In genomic region chr7:37369698-37370097, GRCm38 (mm10) we compare ENCODE assay signal across 10 mouse cellular contexts.
A peak's percentile ranks its signal among the peaks of the same experiment; 100 is the strongest.
DNase-seq lines count a peak whose midpoint lies in the region; ATAC-seq lines count a peak whose summit lies in the region.
"Had no signal": no experiment of that assay in that cellular context is flagged by ENCODE, and none has a peak within 500 bp of the region (broad histone marks: within the 10 kb centered on the region; RNA-seq: fewer than 3 reads in every experiment).

No protein-coding gene starts in this region.

- H3K36me3 ChIP-seq in hindbrain, embryonic 10.5 days = no peaks in the 10 kb centered on the region
- H3K36me3 ChIP-seq in hindbrain, embryonic 13.5 days = no peaks in the 10 kb centered on the region
- no peaks in the 10 kb centered on the region for H3K36me3 ChIP-seq in neural tube, embryonic 11.5 days (ENCODE audit: control insufficient read depth, insufficient read depth, low read length)
- no peaks in the 10 kb centered on the region for H3K36me3 ChIP-seq in neural tube, embryonic 15.5 days
- H3K36me3 ChIP-seq in embryonic facial prominence, embryonic 10.5 days (replicated peaks) = no peaks in the 10 kb centered on the region
- H3K36me3 ChIP-seq: midbrain, embryonic 12.5 days had no signal

- H3K9ac ChIP-seq in hindbrain, embryonic 13.5 days = no peak overlapping the region
- no peak overlapping the region for H3K9ac ChIP-seq in neural tube, embryonic 11.5 days (ENCODE audit: low read length)
- no peak overlapping the region for H3K9ac ChIP-seq in neural tube, embryonic 15.5 days (replicated peaks)
- H3K9ac ChIP-seq: midbrain, embryonic 12.5 days had no signal

- 27% methylated on average over 4 of the region's 4 CpGs for WGBS in hindbrain, embryonic 10.5 days
- 35% methylated on average over 4 of the region's 4 CpGs for WGBS in hindbrain, embryonic 13.5 days
- WGBS in neural tube, embryonic 11.5 days = 29% methylated on average over 4 of the region's 4 CpGs
- WGBS in neural tube, embryonic 15.5 days = 49% methylated on average over 4 of the region's 4 CpGs
- 30% methylated on average over 4 of the region's 4 CpGs for WGBS in embryonic facial prominence, embryonic 10.5 days

- H3K27ac ChIP-seq in hindbrain, embryonic 10.5 days = no peak overlapping the region
- no peak overlapping the region for H3K27ac ChIP-seq in hindbrain, embryonic 13.5 days
- H3K27ac ChIP-seq in neural tube, embryonic 11.5 days (ENCODE audit: low read depth, low read length) = no peak overlapping the region
- H3K27ac ChIP-seq in neural tube, embryonic 15.5 days (replicated peaks) = no peak overlapping the region
- no peak overlapping the region for H3K27ac ChIP-seq in embryonic facial prominence, embryonic 10.5 days (replicated peaks)
- H3K27ac ChIP-seq: midbrain, embryonic 12.5 days had no signal

- H3K4me3 ChIP-seq in hindbrain, embryonic 10.5 days = no peak overlapping the region
- H3K4me3 ChIP-seq in hindbrain, embryonic 13.5 days = no peak overlapping the region
- no peak overlapping the region for H3K4me3 ChIP-seq in neural tube, embryonic 11.5 days (ENCODE audit: low read depth, low read length)
- no peak overlapping the region for H3K4me3 ChIP-seq in neural tube, embryonic 15.5 days (replicated peaks)
- H3K4me3 ChIP-seq in embryonic facial prominence, embryonic 10.5 days = no peak overlapping the region
- H3K4me3 ChIP-seq: midbrain, embryonic 12.5 days had no signal

- peak; percentile 57 for DNase-seq in hindbrain, embryonic 10.5 days (ENCODE audit: low spot score)
- peak; percentile 58 for DNase-seq in neural tube, embryonic 11.5 days (ENCODE audit: low spot score)
- DNase-seq in embryonic facial prominence, embryonic 10.5 days (ENCODE audit: low spot score) = peak; percentile 66
- no peak for DNase-seq in layer of hippocampus, postnatal 10 days (ENCODE audit: low spot score in 2 of 2)
- DNase-seq: right cerebral cortex, postnatal 4 days had no signal

- H3K4me2 ChIP-seq in hindbrain, embryonic 13.5 days = no peak overlapping the region
- H3K4me2 ChIP-seq in neural tube, embryonic 11.5 days (ENCODE audit: low read depth) = no peak overlapping the region
- H3K4me2 ChIP-seq in neural tube, embryonic 15.5 days = no peak overlapping the region
- H3K4me2 ChIP-seq: heart, embryonic 11.5 days; midbrain, embryonic 12.5 days had no signal

- peaks cover 20% of the 10 kb centered on the region for H3K4me1 ChIP-seq in hindbrain, embryonic 10.5 days (replicated peaks)
- H3K4me1 ChIP-seq in hindbrain, embryonic 13.5 days (replicated peaks) = peaks cover 4% of the 10 kb centered on the region; the same call in 1 of the 2 replicates
- H3K4me1 ChIP-seq in neural tube, embryonic 11.5 days (ENCODE audit: control insufficient read depth, insufficient read depth, low read length) = no peaks in the 10 kb centered on the region
- H3K4me1 ChIP-seq in neural tube, embryonic 15.5 days = peaks cover 10% of the 10 kb centered on the region; the same call in 1 of the 2 replicates
- H3K4me1 ChIP-seq in embryonic facial prominence, embryonic 10.5 days = peaks cover 26% of the 10 kb centered on the region

- H3K9me3 ChIP-seq in hindbrain, embryonic 10.5 days = no peaks in the 10 kb centered on the region
- H3K9me3 ChIP-seq in hindbrain, embryonic 13.5 days = no peaks in the 10 kb centered on the region
- H3K9me3 ChIP-seq in neural tube, embryonic 11.5 days (ENCODE audit: control insufficient read depth, low read length) = no peaks in the 10 kb centered on the region
- no peaks in the 10 kb centered on the region for H3K9me3 ChIP-seq in neural tube, embryonic 15.5 days (replicated peaks)
- no peaks in the 10 kb centered on the region for H3K9me3 ChIP-seq in embryonic facial prominence, embryonic 10.5 days
- H3K9me3 ChIP-seq: midbrain, embryonic 12.5 days had no signal

- H3K27me3 ChIP-seq in hindbrain, embryonic 10.5 days (ENCODE audit: insufficient read depth, poor library complexity, severe bottlenecking) = 0 out of 2 replicates have a peak, but pooled peaks cover 8% of the 10 kb centered on the region
- H3K27me3 ChIP-seq in hindbrain, embryonic 13.5 days = no peaks in the 10 kb centered on the region
- no peaks in the 10 kb centered on the region for H3K27me3 ChIP-seq in neural tube, embryonic 11.5 days (ENCODE audit: control insufficient read depth, insufficient read depth, low read length)
- H3K27me3 ChIP-seq in neural tube, embryonic 15.5 days (replicated peaks) = no peaks in the 10 kb centered on the region
- H3K27me3 ChIP-seq in embryonic facial prominence, embryonic 10.5 days (replicated peaks; ENCODE audit: low read depth, poor library complexity, severe bottlenecking) = peaks cover 13% of the 10 kb centered on the region; the same call in 1 of the 2 replicates

- no peak for ATAC-seq in hindbrain, embryonic 13.5 days (ENCODE audit: low FRiP score)
- ATAC-seq in neural tube, embryonic 11.5 days (ENCODE audit: insufficient read depth, low FRiP score, low TSS enrichment) = no peak
- no peak for ATAC-seq in neural tube, embryonic 15.5 days (ENCODE audit: low FRiP score)
- ATAC-seq in megakaryocyte, adult 5-6 weeks (ENCODE audit: poor library complexity, severe bottlenecking) = no peak

Comparison
In these comparisons a context has a peak if more than half of its experiments do, and no peak if none do; other contexts are left out.
1. DNase-seq: peak in hindbrain, embryonic 10.5 days (single experiment), neural tube, embryonic 11.5 days (single experiment) and embryonic facial prominence, embryonic 10.5 days (single experiment); none in layer of hippocampus, postnatal 10 days (0 of 2).